Mouse (Mus musculus) CH12.LX (cell line): ENCODE data around the gene Fam207a. TPM values are rescaled to one million over a fixed set of nuclear protein-coding genes. Genes with fewer than 3 reads are reported as not detected.

Experiments
- DNase-seq: peaks from one replicate; pipeline ENCODE4 v3.0.0-alpha.2; 2013; ENCODE audit errors: extremely low read depth
- H3K27ac ChIP-seq: 2 replicates; pipeline ENCODE4 v1.5.1; 2012; ENCODE audit warnings: low read depth, mild to moderate bottlenecking, control low read depth, moderate library complexity; ENCODE audit not compliant: insufficient read depth
- H3K27me3 ChIP-seq: replicated peaks from 2 replicates; pipeline ENCODE3; 2012; ENCODE audit warnings: inconsistent platforms
- H3K36me3 ChIP-seq, 2 experiments: replicated peaks in 1 of 2; 2 replicates each; pipeline versions ENCODE3 to v1.6.1; 2012; ENCODE audit warnings: inconsistent platforms in 1 of 2, low read length in 1 of 2, mild to moderate bottlenecking in 1 of 2, mixed read lengths in 1 of 2, moderate library complexity in 1 of 2; ENCODE audit not compliant: control insufficient read depth in 1 of 2, insufficient read depth in 1 of 2
- H3K4me1 ChIP-seq, 2 experiments: 2 replicates each; pipeline ENCODE4 v1.6.1; 2012; ENCODE audit warnings: inconsistent platforms in 1 of 2, moderate library complexity in 1 of 2; ENCODE audit not compliant: insufficient read depth in 2 of 2, control insufficient read depth in 1 of 2
- H3K4me2 ChIP-seq: 2 replicates; pipeline ENCODE4 v1.6.1; 2012; ENCODE audit warnings: low read depth, mild to moderate bottlenecking, control low read depth; ENCODE audit not compliant: poor library complexity, insufficient read depth, severe bottlenecking
- H3K4me3 ChIP-seq, 3 experiments: fragments of 150-350 bp in 1 of 3; sonication (generic) in 1 of 3; replicated peaks in 1 of 3; 2 replicates each; pipeline versions ENCODE3 to v1.5.1; 2011 to 2012; ENCODE audit warnings: low read depth in 2 of 3, low read length in 2 of 3, mild to moderate bottlenecking in 2 of 3, moderate library complexity in 2 of 3, control low read depth in 1 of 3, improper control_type of control experiment in 1 of 3, inconsistent platforms in 1 of 3, mixed read lengths in 1 of 3; ENCODE audit not compliant: poor library complexity in 1 of 3
- H3K79me2 ChIP-seq: replicated peaks from 2 replicates; pipeline ENCODE4 v1.6.1; 2012; ENCODE audit warnings: mild to moderate bottlenecking, moderate library complexity; ENCODE audit not compliant: control insufficient read depth, poor library complexity, insufficient read depth, severe bottlenecking; ENCODE audit errors: extremely low read depth
- H3K9ac ChIP-seq: 2 replicates; pipeline ENCODE4 v1.6.1; 2012; ENCODE audit warnings: low read depth, mild to moderate bottlenecking, control low read depth, moderate library complexity; ENCODE audit not compliant: insufficient read depth
- H3K9me3 ChIP-seq: replicated peaks from 2 replicates; pipeline ENCODE3; 2012; ENCODE audit warnings: low read length, inconsistent platforms, mixed read lengths
- BHLHE40 ChIP-seq: IDR thresholded peaks from 2 replicates; pipeline ENCODE4 v1.6.1; 2011; ENCODE audit warnings: mild to moderate bottlenecking, low read depth, low read length, improper control_type of control experiment
- CHD1 ChIP-seq: IDR thresholded peaks from 2 replicates; pipeline ENCODE4 v1.6.1; 2012; ENCODE audit warnings: low read depth, low read length, improper control_type of control experiment, inconsistent platforms
- CHD2 ChIP-seq: IDR thresholded peaks from 2 replicates; pipeline ENCODE4 v1.6.1; 2011; ENCODE audit warnings: low read length, improper control_type of control experiment
- CTCF ChIP-seq, 2 experiments: IDR thresholded peaks in 1 of 2; conservative IDR thresholded peaks in 1 of 2; 2 replicates each; pipeline ENCODE4 v1.5.1; 2011 to 2012; ENCODE audit warnings: low read depth in 2 of 2, low read length in 2 of 2, improper control_type of control experiment in 1 of 2, inconsistent platforms in 1 of 2, mild to moderate bottlenecking in 1 of 2, moderate library complexity in 1 of 2
- E2F4 ChIP-seq: IDR thresholded peaks from 2 replicates; pipeline ENCODE4 v1.6.1; 2011; ENCODE audit warnings: low read depth, low read length, improper control_type of control experiment; ENCODE audit not compliant: insufficient replicate concordance
- ELF1 ChIP-seq: IDR thresholded peaks from 2 replicates; pipeline ENCODE4 v1.6.1; 2014; ENCODE audit warnings: low read depth, mild to moderate bottlenecking, inconsistent platforms, low read length, improper control_type of control experiment
- EP300 ChIP-seq: IDR thresholded peaks from 2 replicates; pipeline ENCODE4 v1.6.1; 2011; ENCODE audit warnings: low read length, improper control_type of control experiment
- ETS1 ChIP-seq: conservative IDR thresholded peaks from 2 replicates; pipeline ENCODE4 v1.6.1; 2012; ENCODE audit warnings: low read depth, mild to moderate bottlenecking, inconsistent platforms, low read length, improper control_type of control experiment, moderate library complexity
- HCFC1 ChIP-seq: IDR thresholded peaks from 2 replicates; pipeline ENCODE4 v1.6.1; 2012; ENCODE audit warnings: low read depth, mild to moderate bottlenecking, inconsistent platforms, low read length, improper control_type of control experiment
- JUN ChIP-seq: IDR thresholded peaks from 2 replicates; pipeline ENCODE4 v1.6.1; 2011; ENCODE audit warnings: low read depth, mild to moderate bottlenecking, low read length, improper control_type of control experiment, moderate library complexity; ENCODE audit not compliant: insufficient read depth
- JUND ChIP-seq: conservative IDR thresholded peaks from 2 replicates; pipeline ENCODE4 v1.6.1; 2011; ENCODE audit warnings: low read depth, low read length, improper control_type of control experiment
- MAZ ChIP-seq: IDR thresholded peaks from 2 replicates; pipeline ENCODE4 v1.6.1; 2012; ENCODE audit warnings: low read depth, mild to moderate bottlenecking, inconsistent platforms, low read length, improper control_type of control experiment, moderate library complexity
- MXI1 ChIP-seq: IDR thresholded peaks from 2 replicates; pipeline ENCODE4 v1.6.1; 2011; ENCODE audit warnings: mild to moderate bottlenecking, low read depth, low read length, improper control_type of control experiment
- MYC ChIP-seq: IDR thresholded peaks from 2 replicates; pipeline ENCODE4 v1.6.1; 2011; ENCODE audit warnings: low read depth, mild to moderate bottlenecking, improper control_type of control experiment, low read length
- NELFE ChIP-seq: IDR thresholded peaks from 2 replicates; pipeline ENCODE4 v1.6.1; 2011; ENCODE audit warnings: low read depth, low read length, improper control_type of control experiment
- NRF1 ChIP-seq: IDR thresholded peaks from 2 replicates; pipeline ENCODE4 v1.6.1; 2014; ENCODE audit warnings: low read depth, mild to moderate bottlenecking, inconsistent platforms, low read length, improper control_type of control experiment, moderate library complexity
- PAX5 ChIP-seq: IDR thresholded peaks from 2 replicates; pipeline ENCODE4 v1.6.1; 2012; ENCODE audit warnings: low read length, inconsistent platforms, mixed read lengths
- POLR2A ChIP-seq: IDR thresholded peaks from 2 replicates; pipeline ENCODE4 v1.6.1; 2011; ENCODE audit warnings: low read depth, mild to moderate bottlenecking, improper control_type of control experiment, low read length
- RAD21 ChIP-seq: IDR thresholded peaks from 2 replicates; pipeline ENCODE4 v1.6.1; 2011; ENCODE audit warnings: low read depth, mild to moderate bottlenecking, low read length, improper control_type of control experiment, moderate library complexity
- SIN3A ChIP-seq: IDR thresholded peaks from 2 replicates; pipeline ENCODE4 v1.6.1; 2012; ENCODE audit warnings: low read length, improper control_type of control experiment, inconsistent platforms
- SMC3 ChIP-seq: IDR thresholded peaks from 2 replicates; pipeline ENCODE4 v1.6.1; 2011; ENCODE audit warnings: low read depth, low read length, improper control_type of control experiment
- TCF12 ChIP-seq: IDR thresholded peaks from 2 replicates; pipeline ENCODE4 v1.6.1; 2014; ENCODE audit warnings: low read depth, mild to moderate bottlenecking, inconsistent platforms, low read length, improper control_type of control experiment
- USF2 ChIP-seq: conservative IDR thresholded peaks from 2 replicates; pipeline ENCODE4 v1.6.1; 2011; ENCODE audit warnings: low read depth, low read length, improper control_type of control experiment
- ZC3H11A ChIP-seq: IDR thresholded peaks from 2 replicates; pipeline ENCODE4 v1.6.1; 2012; ENCODE audit warnings: low read depth, mild to moderate bottlenecking, inconsistent platforms, low read length, improper control_type of control experiment
- ZMIZ1 ChIP-seq: IDR thresholded peaks from 2 replicates; pipeline ENCODE4 v1.6.1; 2012; ENCODE audit warnings: low read depth, mild to moderate bottlenecking, inconsistent platforms, low read length, improper control_type of control experiment
- ZNF384 ChIP-seq: IDR thresholded peaks from 2 replicates; pipeline ENCODE4 v1.6.1; 2012; ENCODE audit warnings: low read depth, low read length, improper control_type of control experiment, inconsistent platforms
- dilution Hi-C: fragments of 300-500 bp; cut with MboI; formaldehyde crosslinking; loops from 2 replicates; pipeline ENCODE4 v1.14.3; 2020; ENCODE audit warnings: low sequenced_read_pairs; ENCODE audit not compliant: extremely low pct_unique_long_range_greater_than_20kb, extremely low pct_ligation_motif_present
- in situ Hi-C: fragments of 300-500 bp; cut with MboI; formaldehyde crosslinking; loops from 3 replicates; pipeline ENCODE4 v1.14.3; 2019; ENCODE audit warnings: low sequenced_read_pairs, low pct_ligation_motif_present, low pct_unique_long_range_greater_than_20kb, mixed read lengths
- polyA plus RNA-seq: library from polyadenylated mRNA; unstranded; fragments of >175 nt; gene quantifications from 2 replicates; pipeline ENCODE4 v1.2.1, GENCODE M21; 2012; ENCODE audit warnings: low read depth; ENCODE audit not compliant: insufficient read length
- total RNA-seq, 2 experiments: library from RNA; depleted of rRNA; stranded (reverse); fragments of 300-350 nt in 1 of 2; fragments of >200 nt in 1 of 2; gene quantifications; 2 replicates each; pipeline ENCODE4 v1.2.3; 2012 to 2014

The Fam207a gene
- total and polyA plus RNA-seq, 3 experiments, result 43.1 to 65.4 (median 46.1) TPM

- Histone ChIP-seq H3K9ac (no peak overlapping the region), H3K79me2 (peaks cover 14% of the 10 kb centered on the region), H3K4me1 (peaks cover 13 to 66% of the 10 kb centered on the region in 2 experiments), H3K27me3 (no peaks in the 10 kb centered on the region), H3K36me3 (peaks cover 1 to 4% of the 10 kb centered on the region in 2 experiments), H3K9me3 (peaks cover 3% of the 10 kb centered on the region), H3K27ac (no peak overlapping the region), H3K4me2 (no peak overlapping the region), H3K4me3 (no peak overlapping the region)
- dilution Hi-C loops (no loop called here), in situ Hi-C loops (loop anchor here (5.0 to 10.0 kb wide), 2 partner anchors 33 to 106 kb away; partner anchors contain the start of gene Ube2g2)
- DNase-seq, result no peak
- TF ChIP-seq EP300, result no peak
- TF ChIP-seq ZC3H11A, result no peak
- TF ChIP-seq JUN, result no peak
- no peak for TF ChIP-seq HCFC1
- no peak for TF ChIP-seq ZNF384
- no peak for TF ChIP-seq CHD1
- TF ChIP-seq MYC, result no peak
- no peak for TF ChIP-seq CHD2
- no peak for TF ChIP-seq USF2
- no peak for TF ChIP-seq ETS1
These were observed 3.6 kb upstream of the Fam207a start for GRCm38 (mm10) chr10:77519191-77519590.

DNA sequence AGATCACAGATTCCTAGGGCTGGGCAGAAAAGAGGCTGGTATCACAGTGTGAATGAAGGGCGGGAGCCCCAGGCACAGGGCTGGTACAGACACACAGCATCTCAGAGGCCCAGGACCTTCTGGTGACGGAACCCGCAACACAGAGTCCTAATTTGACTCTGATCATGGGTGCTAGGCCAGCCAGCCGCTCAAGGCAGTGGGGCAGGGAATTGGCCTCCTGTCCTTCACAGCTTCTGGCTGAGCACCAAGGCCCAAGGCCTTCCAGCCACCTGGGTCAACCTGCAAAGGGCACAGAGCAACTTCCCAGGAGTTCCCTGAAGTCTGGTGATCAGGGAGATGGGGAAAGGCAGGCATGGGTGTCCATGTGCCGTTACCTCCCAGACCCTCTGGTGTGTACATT lies 2.2 kb upstream of the Fam207a start:
- Histone ChIP-seq H3K4me2 (no peak overlapping the region), H3K27ac (no peak overlapping the region), H3K4me1 (peaks cover 13 to 61% of the 10 kb centered on the region in 2 experiments), H3K9me3 (peaks cover 3% of the 10 kb centered on the region), H3K9ac (no peak overlapping the region), H3K36me3 (peaks cover 8 to 15% of the 10 kb centered on the region in 2 experiments), H3K4me3 (no peak overlapping the region), H3K27me3 (no peaks in the 10 kb centered on the region), H3K79me2 (peaks cover 21% of the 10 kb centered on the region)
- dilution Hi-C loops (no loop called here), in situ Hi-C loops (loop anchor here (5.0 to 10.0 kb wide), 2 partner anchors 34 to 107 kb away; partner anchors contain the start of gene Ube2g2)
- no peak for DNase-seq
- no peak for TF ChIP-seq SIN3A

DNA sequence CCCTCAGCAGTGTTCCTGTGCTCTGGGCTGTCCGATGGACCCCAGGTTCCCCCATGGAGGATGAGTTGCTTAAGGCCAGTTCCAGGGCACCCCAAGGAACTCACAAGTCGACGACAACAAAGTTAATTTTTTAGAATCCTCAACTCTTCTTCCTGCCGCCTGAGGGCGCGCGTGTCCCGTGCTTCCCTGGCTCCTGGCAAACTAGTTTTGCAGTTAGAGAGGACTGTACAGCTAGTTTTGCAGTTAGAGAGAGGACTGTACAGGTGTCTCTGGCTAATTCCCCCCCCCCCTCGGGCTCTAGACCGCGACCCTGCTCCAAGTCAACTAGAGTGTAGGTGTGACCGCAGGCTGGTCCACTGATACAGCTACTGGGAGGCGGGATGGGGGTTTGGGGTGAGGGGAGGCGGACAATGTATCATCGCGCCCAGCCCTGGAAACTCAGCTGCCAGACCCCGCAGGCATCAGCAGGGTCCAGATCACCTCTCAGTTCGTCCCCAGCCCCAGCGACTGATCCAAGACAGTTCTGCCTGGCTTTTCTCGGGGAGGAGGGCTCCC lies 1.6 kb upstream of the Fam207a start:
- Histone ChIP-seq H3K27me3 (no peaks in the 10 kb centered on the region), H3K27ac (no peak overlapping the region), H3K79me2 (peaks cover 21% of the 10 kb centered on the region), H3K9ac (peak overlapping the region; percentile 87), H3K4me2 (peak overlapping the region; percentile 91), H3K9me3 (peaks cover 3% of the 10 kb centered on the region), H3K36me3 (peaks cover 13 to 22% of the 10 kb centered on the region in 2 experiments), H3K4me3 (no peak overlapping the region), H3K4me1 (peaks cover 9 to 62% of the 10 kb centered on the region in 2 experiments)
- in situ Hi-C loops (loop anchor here (5.0 to 10.0 kb wide), 2 partner anchors 35 to 108 kb away; partner anchors contain the start of gene Ube2g2), dilution Hi-C loops (no loop called here)
- DNase-seq, result peak; percentile 69
- no peak for TF ChIP-seq JUND
- no peak for TF ChIP-seq POLR2A
- no peak for TF ChIP-seq ZMIZ1
- TF ChIP-seq SMC3, result peak; percentile 84
- peak; percentile 95 for TF ChIP-seq RAD21
- 0 out of 2 replicates have a peak, but pooled peaks have one; percentile 31 for TF ChIP-seq MAZ
- no peak for TF ChIP-seq BHLHE40
- peak; percentile 43 for TF ChIP-seq ZC3H11A
- TF ChIP-seq PAX5, result no peak
- TF ChIP-seq CHD2, result no peak
- TF ChIP-seq E2F4, result no peak
- peak; percentile 40; the same call in 1 of the 2 replicates for TF ChIP-seq NELFE
- 0 out of 2 replicates have a peak, but pooled peaks have one; percentile 11 for TF ChIP-seq ELF1
- TF ChIP-seq ZNF384, result no peak
- TF ChIP-seq CTCF (conservative IDR thresholded peaks at IDR 0.05 in 1 of 2, IDR thresholded peaks at IDR 0.05 in 1 of 2; ENCODE audit: low read depth in 2 of 2, low read length in 2 of 2), result peak in 1 of 2 experiments; percentile 97; a peak in 3 of 4 replicates
- 0 out of 2 replicates have a peak, but pooled peaks have one; percentile 21 for TF ChIP-seq NRF1
- no peak; the same call in 1 of the 2 replicates for TF ChIP-seq TCF12
- no peak for TF ChIP-seq MXI1
- no peak for TF ChIP-seq ETS1
